Mouse (Mus musculus): Measurements from ENCODE around the gene AF067063.
"Not testable (repeated sequence)": the region's sequence is repeated elsewhere in the genome, so short reads cannot be mapped to it uniquely, and the experiment has no call there.

Gene AF067063

DNA sequence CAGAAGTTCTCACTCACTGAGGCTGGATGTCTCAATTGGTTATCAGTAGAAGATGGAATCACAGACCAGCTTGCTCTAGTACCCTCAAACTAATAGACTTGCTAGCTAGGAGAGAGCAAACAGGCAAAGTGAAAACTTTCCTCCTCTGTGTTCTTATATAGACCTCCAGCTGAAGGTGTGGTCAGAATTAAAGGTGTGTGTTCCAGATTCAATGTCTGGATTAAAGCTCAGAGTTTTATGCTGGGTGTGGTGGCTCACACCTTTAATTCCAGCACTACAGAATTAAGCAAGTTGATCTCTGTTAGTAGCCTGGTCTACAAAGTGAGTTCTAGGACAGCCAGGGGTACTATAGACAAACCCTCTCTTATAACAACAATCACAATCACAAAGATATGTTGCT lies at the start of gene AF067063:
TSS of gene AF067063 (minus strand) at position 101 of the 400 bp plus-strand sequence.
- DNase-seq (ENCODE audit: low read depth): not testable (repeated sequence)

DNA sequence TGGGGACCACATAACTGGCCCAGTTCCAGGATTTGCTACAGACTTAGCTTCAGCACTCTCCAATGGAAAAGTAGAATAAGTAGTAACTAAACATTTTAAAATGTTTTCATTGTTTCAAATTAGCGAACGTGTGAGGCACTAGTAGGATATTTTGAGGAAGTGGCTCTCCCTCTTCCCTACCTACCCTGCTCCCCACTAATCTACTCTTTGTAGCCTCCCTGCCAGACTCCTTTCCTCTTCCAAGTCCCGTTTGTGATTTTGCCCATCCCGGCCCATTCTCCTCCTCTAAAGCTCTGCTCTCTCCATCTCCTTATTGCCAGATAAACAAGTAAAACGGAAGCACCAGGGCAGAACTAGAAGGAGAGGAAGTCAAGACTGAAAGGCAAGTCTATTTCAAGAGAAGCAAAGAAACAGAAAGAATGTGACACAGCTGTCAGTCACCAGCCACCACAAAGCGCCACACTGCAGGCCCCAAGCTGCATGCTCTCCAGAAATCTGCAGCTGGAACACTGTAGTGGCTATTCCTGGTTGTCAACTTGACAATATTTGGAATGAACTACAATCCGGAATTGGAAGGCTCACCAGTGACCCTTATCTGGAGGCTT lies 34.5 kb upstream of the AF067063 start:
- not testable (repeated sequence) for DNase-seq (ENCODE audit: low read depth)

DNA sequence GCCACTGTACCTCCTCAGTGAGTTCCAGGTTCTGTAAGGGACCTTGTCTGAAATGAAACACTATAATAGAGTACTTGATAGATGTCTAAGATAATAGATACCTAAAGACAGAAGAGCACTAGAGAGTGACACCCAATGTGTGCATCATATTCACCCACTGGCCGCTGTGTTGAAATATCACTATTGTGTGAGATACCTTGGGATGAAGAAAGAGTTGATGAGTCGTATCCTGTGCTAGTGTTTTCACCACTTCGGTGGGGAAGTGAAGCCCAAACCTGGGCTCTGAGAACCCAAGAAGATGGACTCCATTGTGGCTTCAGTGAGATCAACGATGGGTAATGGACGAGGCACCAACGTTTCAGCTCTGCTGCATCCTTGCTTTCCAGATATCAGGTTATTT lies 32.4 kb upstream of the AF067063 start:
- DNase-seq (ENCODE audit: low read depth): not testable (repeated sequence)

DNA sequence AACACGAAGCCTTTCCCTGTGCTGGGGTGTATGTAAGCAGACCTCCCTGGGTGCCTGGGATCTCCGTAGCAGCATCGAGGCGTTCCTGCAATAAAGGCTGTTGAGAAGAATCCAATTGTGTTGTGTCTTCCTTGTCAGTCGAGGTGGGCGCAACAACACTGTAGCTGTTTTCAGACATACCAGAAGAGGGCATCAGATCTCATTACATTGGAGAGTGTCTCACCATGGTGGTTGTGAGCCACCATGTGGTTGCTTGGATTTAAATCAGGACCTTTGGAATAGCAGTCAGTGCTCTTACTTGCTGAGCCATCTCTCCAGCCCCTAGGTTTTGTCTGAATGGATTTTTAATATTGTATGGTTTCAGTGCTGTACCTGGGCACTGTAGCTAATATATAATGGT lies 10.0 kb upstream of the AF067063 start:
- DNase-seq (ENCODE audit: low read depth): not testable (repeated sequence)

DNA sequence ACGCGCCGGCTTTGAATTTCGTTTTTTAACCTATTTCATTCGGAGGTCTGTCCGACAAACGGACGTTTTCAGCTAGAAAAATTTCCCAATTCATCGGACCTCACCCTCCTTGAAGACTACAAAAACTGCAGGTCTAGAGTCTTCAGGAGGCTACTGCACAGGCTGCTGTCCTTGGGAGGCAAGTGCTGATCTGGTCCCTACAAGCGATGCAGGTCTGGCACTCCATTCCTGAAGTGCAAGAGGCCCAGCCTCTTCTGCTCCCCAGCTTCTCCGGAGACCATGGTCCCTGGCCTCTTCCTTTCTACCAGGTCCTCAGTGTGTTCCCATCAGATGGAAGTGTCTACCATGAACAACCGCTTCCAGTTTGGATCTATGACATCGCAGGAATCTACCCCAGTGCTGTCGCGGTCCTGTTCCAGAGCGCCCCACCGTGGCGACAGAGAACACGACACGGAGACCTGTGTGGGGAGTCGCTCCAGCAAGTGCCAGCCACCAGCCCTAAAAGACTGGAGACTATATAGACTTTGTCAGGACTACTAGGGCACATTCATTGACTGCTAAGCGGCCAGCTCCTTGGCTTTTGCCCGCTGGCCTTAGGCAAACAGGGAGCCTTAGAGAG lies 7.8 kb upstream of the AF067063 start:
- DNase-seq (ENCODE audit: low read depth): not testable (repeated sequence)

DNA sequence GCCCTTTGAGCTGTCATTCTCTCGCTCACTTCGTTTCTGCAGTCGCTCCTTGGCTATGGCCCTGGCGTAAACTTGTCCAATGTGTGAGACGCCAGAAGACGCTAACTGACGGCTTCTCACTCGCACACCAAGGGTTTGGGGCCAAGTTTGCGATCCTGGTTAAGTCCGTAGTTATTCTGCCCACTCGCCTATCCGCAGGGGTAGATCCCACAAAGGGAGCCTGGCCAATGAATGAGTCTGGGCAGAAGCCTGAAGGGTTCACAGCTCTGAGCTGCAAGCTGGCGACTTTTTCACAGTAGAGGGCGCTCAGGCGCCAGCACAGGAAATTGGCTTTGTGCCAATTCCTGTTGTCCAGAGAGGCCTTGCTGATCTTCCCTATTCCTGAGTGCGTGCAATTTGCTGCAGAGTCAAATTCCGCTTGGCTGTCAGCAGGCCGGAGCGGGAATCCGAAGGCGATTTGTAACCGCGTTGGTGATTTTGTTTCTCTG lies 6.4 kb upstream of the AF067063 start:
- DNase-seq (ENCODE audit: low read depth): not testable (repeated sequence)

DNA sequence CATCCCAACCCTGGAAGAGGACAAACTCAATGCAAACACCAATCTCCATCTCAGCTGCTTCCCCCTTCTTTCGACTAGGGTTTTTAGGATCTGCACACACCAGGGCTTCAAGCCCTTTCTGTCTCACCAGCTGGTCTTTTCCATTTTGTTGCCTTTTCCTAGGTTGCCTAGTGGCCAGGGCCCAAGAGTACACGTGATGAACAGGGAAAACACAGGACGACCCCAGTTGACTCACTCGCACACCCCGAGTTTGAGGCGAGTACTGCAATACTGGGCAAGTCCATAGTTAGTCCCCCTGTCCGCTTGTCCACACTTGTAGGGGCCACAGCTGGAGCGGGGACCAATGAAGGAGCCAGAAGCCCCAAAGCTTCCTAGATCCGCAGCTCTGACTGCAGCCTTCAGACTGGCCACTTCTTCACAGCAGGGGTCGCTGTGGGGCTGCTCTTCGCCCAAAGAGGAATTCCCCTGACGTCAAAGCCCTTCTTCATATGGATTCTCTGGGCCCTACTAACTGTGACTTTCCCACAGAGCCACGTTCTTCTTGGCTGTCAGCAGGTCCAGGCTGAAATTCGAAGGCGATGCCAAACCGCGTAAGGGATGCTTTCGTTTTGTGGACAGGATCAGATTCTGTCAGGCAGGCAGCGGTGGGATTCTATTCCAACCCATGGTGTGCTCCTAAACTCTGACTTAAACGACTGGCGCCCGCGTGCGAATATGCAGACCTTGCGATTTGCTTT lies 5.5 kb upstream of the AF067063 start, which contains the start of gene D13Ertd608e:
TSS of gene D13Ertd608e (plus strand) at position 687 of the 737 bp plus-strand sequence.
- peak; percentile 46 for DNase-seq (ENCODE audit: low read depth)

DNA sequence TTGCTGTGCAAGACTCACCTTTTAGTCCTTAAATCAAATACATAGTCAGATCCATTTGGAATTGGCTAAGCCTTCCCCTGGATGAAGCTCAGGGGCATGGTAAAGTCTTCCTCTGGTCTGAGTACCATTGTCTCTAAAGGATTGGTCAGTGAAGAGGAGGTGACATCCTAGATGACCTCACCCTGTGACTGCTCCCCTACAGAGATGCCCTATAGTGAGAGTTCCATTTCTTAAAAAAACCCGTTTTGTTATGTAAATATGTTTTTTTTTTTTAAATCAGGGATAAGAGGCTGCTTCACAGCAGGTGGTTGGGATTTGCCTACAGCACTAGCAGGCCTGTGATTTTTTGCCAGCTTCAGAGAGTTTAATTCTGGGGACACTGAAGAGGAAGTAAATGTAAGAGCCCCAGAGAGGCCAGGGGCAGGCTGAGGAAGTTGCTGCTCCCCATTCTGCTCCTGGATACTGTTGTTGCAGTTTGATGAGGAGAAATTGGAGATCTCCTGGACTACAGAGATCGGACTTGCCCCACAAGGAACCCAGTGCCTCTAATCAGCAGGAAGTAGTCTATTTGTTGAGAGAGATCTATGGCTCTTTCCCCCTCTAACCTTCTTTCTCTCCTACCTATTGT lies 12.3 kb downstream of the AF067063 start:
- DNase-seq (ENCODE audit: low read depth): no peak

DNA sequence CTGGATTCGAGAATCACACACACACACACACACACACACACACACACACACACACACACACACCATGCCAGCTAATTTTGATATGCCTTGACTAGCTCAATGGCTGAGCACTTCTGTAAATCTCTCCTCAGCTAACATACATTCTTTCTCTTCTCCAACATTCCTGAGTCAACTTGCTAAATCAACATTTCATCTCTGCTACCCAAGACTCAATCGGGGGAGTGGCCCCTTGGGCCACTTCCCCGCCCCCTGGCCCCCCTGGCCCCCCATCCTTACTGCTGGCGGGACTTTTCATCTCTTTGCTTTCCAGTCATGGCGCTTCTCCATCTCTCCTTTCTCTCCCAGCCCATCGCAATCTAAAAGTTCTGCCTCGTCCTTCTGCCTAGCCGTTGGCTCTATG lies 13.2 kb downstream of the AF067063 start:
- no peak for DNase-seq (ENCODE audit: low read depth)

DNA sequence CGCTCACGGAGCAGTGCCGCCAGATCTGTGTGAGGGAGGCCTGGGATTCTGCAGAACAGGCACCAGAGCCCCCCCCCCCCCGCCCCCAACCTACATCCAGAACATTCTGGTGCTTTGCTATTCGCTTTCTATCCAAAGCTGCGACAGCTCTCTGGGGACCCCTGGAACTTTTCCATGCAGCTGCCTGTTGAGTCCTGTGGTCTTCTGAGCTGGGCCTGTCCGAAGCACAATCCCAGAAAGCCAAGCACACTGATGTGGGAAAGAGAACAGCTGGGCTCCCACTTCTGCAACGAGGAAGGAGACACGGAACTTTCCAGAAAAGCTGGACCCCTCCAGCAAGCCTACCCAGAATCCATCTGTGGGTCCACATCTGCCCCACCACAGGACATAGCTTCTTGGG lies 20.0 kb downstream of the AF067063 start:
- DNase-seq (ENCODE audit: low read depth): no peak

DNA sequence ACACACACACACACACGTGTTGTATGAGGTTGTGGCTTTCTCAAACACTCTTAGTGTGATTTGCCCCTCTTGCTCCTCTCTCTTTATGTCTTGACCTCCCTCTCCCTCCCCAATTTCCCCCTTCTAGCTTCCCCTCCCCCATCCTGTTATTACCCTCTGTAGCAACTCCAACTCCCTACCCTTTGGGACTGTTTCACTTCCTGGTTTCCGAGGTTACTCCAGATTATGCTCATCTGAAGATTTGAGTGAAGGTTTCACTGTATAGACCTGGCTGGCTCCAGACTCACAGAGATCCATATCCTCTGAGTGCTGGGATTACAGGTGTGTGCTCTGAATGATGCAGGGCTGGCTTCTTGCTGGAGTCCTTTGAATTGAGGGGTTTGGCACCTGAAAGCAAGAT lies 21.1 kb downstream of the AF067063 start:
- no peak for DNase-seq (ENCODE audit: low read depth)

DNA sequence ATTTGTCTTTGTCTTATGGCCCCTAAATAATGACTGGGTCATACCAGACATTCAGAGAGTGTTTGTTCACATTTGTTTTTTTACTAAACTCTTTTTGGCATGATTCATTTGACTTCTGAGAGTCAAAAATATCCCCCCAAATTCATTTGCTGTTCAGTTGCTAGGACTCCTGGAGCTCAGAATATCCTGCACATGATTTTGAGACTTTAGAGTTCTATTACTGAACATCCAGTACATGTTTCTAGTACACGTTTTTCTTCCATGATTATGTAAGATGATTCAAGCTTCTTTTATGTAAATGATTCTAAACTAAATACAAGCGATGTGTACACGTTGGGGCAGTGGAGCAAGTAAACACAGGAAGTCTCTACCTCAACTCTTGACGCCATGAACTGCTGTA lies 32.4 kb downstream of the AF067063 start:
- DNase-seq (ENCODE audit: low read depth): no peak

DNA sequence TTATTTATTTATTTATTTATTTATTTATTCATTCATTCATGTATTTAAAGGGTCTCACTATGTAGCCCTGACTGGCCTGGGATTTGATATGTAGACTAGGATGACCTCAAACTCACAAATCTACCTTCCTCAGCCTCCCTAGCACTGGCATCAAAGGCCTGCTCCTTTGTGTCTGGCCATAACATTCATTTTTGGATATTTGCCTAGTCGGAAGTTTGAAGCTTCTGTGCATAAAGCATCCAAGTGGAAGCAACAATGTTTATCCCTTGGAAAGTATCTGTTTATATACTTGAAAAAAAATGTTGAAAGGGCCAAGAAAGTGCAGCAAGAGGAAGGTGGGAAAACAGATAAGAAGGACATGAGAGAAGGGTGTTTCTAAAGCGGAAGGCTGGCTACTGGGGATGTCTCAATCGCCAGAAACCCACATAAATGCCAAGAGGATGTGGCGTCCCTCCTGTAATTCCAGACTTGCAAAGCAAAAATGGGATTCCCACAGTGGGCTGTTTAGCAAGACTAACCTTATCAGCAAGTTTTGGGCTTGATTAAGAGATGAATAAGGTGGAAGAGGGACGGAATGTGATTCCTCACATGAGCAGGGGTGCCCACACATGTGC lies 37.1 kb downstream of the AF067063 start:
- DNase-seq (ENCODE audit: low read depth): no peak

DNA sequence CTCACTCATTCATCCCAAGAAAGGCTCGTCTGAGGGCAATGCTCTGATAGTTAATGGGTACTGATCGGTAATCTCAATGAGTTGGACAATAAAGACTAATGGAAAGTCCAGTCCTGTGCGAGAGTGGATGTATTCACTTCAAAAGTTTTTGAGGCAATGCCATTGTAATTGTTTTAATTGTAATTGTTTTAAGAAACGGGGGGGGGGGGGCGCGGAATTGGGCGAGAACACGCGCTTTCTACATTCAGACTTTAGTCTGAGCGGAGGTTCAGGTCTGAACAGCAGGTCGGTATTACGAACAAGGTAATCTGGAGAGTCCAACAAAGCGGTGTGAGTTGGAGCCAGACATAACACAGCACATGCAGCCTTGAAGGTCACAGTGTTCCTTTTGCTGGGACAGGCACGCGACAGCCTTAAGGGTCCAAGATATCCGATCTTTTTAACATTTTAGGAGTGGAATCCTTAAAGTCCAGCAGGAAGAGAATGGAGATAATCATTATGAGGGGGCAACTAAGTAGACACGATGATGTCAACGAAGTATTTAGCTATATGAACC lies 38.4 kb downstream of the AF067063 start:
- DNase-seq (ENCODE audit: low read depth): peak; percentile 3

DNA sequence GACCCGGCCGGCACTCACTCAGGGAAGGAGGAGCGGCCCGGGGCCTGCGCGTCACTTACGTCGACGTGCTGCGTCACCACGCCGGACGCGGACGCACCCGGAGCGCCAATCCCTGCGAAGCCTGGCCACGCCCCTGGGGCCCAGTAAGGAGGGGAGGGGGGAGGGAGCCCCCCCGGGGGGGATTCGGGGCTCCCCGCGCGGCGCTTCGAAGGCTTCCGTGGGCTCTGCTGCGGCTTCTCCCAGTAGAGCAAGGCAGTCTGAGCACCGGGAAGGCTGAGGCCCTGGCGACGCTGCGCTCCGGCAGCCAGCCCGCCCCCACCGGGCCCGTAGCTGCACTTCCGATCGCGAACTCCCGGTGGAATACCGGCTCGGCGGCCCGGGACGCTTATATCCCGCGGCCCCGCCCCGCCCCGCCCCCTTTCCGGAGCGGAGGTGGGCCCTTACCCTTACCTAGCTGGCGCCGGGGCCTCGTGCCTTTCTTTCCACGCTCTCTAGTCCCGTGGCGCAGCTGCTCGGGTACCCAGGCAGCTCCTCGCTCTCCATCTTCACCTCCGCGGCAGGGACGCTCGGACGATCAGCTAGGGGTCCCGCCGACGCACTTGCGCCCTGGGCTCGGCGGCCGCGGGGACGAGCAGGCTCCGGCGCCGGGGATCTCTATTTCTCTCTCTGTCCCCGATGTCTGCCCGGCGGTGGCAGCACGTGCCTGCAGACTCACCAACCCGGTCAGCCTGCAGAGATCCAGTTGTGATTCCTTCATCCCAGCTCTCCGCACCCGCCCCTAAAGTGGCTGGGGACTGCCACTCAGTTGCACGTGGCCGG lies 39.0 kb downstream of the AF067063 start, which contains the start of gene Zfp131:
TSS of gene Zfp131 (minus strand) at position 129 of the 819 bp plus-strand sequence.
- peak; percentile 96 for DNase-seq (ENCODE audit: low read depth)

DNA sequence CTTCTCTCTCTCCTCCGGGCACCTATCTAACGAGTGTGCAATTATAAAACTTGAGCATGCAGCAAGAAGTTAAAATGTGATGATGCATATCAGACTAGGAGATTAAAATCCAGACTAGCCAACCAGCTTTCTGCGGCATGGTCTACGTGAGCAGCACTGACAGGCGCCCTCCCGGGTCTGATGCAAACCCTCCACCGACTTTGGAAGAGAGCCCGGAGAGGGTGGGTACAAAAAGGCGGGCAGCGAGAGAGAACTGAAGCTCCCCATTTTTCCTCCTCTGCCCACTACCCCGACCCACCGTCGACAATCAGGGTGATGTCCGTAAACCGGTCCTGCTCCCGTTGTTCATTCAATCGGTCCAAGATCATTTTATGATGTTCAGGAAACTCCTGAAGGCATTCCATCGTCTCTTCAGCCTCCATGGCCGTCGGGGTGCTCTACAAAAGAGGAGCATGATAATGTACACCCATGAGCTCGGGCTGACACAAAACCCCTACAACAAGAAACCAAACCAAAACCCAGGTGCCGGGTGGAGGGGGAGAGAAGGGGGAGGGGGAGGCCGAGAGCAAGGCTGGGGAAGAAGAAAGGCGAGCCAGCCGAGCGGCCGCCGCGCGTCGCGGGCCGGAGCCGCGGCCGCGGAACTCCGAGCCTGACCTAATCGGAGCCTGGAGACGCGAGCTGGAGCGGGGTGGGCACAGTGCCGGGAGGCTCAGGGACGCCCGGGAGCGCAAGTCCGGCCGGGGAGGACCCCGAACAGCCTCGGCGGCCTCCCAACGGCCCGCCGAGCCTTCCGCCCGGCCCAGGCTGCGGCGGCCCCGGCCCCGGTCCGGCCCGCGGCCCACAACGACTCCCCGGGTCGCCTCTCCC lies 39.9 kb downstream of the AF067063 start:
- peak; percentile 83 for DNase-seq (ENCODE audit: low read depth)

DNA sequence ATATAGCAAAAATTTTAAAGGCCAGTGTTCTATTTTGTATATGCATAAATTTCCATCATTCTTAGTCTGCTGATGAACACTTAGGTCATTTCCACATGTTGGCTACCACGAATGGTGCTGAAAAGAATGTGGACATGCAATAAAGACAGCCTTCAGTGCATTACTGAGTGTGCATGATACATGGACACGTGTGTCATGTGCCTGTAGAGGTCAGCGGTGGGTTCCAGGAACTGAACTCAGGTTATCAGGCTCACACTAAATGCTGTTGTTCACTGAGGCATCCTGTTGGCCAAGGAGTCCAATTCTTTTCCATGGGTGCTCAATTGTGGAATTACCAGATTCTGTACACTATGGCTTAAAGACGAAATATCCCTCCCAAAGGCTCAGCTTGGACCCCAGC lies 46.4 kb downstream of the AF067063 start:
- DNase-seq (ENCODE audit: low read depth): no peak

All from NIH3T3 (cell line).